Mouse (Mus musculus) small intestine, adult 2 months (tissue): ENCODE results near the gene Pla2g10.

Experiments
- CTCF ChIP-seq: fragments of 200-500 bp; IDR thresholded peaks from 2 replicates; pipeline ENCODE4 v1.5.1; 2012; ENCODE audit warnings: low read depth, mild to moderate bottlenecking, control low read depth, inconsistent platforms, low read length, moderate library complexity, mixed read lengths; ENCODE audit not compliant: insufficient replicate concordance, insufficient read length; ENCODE audit errors: extremely low read depth
- POLR2A ChIP-seq: fragments of 200-500 bp; IDR thresholded peaks from 2 replicates; pipeline ENCODE4 v1.6.1; 2012; ENCODE audit warnings: low read depth, mild to moderate bottlenecking, control low read depth, inconsistent platforms, low read length, moderate library complexity

- TF ChIP-seq CTCF (no peak), POLR2A (no peak)
These were observed 33.7 kb upstream of the Pla2g10 start for GRCm38 (mm10) chr16:13764519-13764918.
